Mouse (Mus musculus) megakaryocyte-erythroid progenitor cell, adult 5-6 weeks (primary cell): ENCODE measurements at regions not wholly inside any gene's neighbourhood (a gene's known extent, or its start where the extent isn't known, plus 50 kb on each side); places are given as distances from the start of the nearest gene placed in this dataset.

Source experiments
- ATAC-seq: replicated peaks from 2 replicates; pipeline ENCODE4 v1.8.0; 2016; ENCODE audit warnings: mild to moderate bottlenecking, inconsistent platforms; ENCODE audit not compliant: severe bottlenecking, poor library complexity, low FRiP score, low TSS enrichment

DNA sequence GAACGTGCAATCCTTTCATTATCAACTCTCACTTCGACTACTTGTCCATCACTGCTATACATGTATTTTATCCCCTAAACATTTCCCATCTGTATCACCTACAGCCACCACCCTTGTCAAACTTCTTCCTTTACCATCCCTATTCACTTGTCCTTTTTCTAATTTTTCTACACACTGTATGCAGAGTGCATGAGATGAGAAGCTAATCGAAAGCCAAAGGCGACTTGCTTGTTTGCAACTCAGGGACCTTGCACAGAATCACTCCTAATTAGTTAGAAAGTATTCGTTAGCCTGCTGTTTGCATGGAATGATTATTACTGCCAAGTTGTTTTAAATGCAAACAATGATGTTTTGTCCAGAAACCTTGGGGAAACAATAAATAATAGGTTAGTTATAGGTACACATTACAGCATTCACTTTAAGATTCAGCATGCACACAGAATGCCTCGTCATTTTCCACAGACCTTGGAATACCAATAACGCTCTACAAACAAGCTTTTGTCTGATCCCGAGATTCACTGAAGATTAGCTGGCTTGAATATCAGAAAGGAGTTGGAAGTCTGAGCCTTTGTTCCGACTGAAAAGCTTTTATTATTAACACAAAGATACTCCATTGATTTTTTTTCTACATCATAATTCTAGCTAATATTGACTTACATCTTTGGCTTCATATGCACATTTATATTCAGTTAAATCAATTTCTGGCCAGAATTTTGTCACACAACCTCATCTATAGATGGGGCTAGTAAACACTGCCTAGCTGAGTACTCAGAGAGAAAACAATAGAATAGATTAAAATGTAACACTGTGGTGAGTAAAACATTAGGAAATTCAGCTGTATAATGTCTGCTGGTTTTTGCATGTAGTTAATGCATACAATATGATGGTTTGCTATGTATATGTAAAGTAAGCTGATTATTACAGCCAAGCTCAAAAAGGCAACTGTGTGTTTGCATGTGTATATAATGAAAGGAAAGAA, 130.4 kb upstream of the Cxadr start:
- no peak for ATAC-seq

DNA sequence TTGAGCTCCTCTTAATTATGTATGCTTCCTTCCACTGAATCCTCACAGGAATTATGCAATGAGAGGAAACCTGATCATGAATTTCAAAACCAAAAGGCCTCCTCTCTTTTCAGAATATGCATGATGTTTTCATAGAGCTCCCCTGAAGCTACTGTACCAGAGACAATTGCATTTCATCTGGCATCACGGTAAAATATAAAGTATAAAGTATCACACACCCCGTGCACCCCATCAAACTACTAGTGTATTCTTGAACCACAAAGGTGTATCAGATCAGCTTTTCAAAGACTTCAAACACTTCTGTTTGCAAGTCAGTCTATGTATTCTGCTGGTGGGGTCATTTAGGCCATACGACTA, 144.4 kb upstream of the Cxadr start:
- no peak for ATAC-seq

DNA sequence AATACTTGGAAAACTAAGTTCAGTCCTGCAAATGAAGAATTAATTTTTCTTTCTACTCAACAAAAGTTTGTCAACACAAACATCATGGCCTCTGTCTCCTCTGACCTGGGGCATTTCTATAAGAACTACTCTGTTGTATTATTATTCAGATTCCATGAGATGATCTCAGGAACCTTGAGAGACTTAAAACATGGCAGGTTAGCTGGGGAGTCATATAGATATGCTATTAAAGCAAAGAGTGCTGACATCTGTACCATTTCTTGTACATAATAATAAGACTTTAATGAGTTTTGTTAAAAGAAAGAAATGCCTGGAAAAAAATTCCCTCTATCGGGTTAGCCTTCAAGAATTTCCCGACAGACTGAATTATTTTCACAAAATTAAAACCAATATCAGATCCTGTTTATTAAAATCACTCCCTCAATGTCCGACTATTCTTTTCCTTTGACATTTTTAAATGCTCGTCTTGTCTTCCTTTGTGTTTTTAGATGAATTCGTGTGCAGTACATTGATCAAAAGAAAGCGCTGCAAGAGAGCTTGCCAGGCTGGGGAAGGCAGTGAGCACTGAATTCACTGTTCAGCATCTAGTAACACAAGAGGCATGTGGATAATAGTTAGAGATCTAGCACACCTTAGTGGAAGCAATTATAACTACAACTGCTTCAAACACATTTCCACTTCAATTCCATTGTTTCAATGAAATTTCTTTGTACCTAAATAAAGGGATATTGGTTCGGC, 145.0 kb upstream of the Cxadr start:
- no peak for ATAC-seq

DNA sequence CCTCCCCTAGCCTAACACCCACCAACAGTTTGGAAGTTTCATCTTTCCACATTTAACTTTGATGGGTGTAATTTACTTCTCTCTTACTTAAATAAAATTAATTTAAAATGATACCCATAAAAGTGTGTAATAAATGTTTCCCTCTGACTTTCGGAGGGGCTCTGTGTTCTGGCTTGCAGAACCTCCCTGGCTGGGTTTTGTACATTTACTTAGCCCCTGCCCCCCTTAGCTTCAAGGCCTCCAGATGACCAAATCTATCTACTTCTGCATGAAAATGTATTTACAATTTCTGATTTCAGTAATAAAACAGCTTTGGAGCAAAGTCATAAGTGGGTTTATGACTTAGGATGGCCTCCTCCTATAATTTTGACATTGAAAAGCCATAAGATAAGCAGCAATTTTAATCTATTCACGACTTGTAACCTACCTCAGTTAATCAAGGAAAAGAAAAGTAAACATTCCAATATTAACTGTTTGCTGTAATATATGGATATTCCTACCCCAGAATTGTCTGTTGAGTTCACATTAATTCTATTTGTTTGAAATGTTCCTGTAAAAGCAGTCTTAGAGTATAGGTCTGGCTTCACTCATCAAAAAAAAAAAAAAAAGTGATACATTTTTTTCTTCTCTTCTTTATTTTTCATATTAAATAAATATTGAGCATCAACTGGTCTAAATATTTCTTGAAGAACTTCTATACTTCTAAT, 147.2 kb upstream of the Cxadr start:
- no peak for ATAC-seq

DNA sequence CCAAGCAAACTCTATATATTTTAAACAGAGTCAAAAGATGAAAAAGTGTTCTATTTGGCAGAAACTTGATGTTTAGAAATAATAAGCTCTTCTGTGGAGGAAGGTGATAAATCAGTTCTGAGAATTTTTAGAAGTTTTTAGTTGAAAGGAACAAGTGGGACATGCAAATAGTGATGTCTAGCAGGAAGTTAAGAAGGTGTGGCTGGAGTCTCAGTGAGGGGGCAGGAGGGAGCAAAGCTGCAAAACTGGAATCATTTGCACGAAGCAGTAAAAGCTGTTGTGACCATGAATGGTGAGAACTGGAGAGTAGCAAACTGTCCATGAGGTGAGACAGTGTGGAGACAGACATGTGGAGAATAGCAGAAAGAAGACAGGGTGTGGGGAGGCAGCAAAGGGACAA, 157.1 kb upstream of the Cxadr start:
- ATAC-seq, result no peak

DNA sequence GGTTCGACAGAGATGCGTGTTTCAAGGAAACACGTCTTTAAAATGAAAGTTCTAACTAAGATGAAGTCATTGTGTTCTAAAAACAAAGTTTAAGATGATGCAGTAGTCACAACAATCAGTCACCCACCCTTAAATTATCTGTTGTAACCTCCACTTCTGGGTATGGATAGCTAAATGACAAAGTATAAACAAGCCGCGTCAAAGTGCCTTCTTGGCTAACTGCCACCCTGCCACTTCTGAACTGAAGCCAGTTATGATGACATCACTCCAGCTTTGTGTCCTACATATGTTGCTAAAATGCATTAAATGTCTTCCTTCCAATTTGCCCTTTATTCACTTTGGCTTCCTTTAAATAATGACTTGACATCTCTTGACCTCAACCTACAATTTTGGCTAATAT, 165.8 kb upstream of the Cxadr start:
- no peak for ATAC-seq

DNA sequence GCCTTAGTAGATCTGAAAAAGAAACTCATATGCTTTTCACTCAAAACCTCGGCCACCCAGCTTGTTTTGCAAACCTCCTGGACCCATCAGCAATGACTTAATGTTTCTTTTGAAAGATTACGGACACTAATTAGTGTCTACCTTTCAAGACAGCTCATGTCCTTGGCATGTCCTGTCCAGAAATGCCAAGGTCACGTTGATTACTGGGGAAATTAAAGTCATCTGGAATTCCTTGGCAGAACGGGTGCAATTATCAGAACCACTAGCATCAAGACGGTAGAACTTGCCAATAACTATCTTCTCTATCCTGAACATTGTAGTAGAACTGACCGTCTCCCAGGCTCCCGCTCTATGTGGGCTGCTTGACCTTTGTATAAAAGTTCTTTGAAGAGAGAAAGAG, 166.8 kb upstream of the Cxadr start:
- no peak for ATAC-seq

DNA sequence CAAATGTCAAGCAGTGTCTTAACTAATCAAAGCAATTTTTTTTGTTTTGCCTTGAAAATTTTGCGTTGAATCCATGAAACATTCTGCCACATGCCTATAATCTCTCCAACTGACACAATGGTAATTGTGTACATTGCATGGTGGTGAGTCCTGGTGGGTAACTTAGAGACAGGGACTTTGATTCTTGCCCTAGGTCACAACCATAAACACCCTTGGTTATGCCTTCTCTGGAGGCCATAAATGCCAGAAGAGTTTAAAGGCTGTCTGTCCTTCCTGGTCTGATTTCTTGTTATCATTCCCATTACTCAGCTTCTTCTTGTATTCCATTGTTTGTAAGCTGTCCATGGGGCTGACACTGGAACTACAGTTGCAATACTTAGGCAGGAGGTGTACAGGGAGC, 179.6 kb upstream of the Cxadr start:
- ATAC-seq, result no peak

DNA sequence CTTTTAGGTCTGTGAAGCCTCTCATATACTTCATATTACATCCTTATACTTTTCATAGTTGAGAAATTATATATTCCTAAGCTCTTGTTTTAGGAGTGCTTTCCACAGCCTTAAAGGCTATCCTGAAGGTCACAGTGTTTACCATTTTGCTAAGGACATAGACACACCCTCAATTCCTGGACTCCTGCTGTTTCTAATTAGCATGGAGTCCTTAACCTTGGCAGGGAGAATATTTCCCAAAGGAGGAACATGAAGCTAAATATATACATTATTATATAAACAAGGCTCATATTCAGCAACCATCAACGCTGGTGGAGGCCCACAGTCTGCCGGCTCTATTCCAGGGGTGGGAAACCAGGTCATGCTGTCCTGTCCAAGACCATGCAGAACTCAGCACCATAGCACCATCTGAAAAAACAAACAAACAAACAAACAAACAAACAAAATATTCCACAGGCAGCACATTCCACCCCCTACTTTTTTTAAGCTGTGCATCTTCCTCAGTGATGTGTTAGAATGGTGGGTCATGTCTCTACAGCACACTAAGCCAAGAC, 180.9 kb upstream of the Cxadr start:
- ATAC-seq, result no peak

DNA sequence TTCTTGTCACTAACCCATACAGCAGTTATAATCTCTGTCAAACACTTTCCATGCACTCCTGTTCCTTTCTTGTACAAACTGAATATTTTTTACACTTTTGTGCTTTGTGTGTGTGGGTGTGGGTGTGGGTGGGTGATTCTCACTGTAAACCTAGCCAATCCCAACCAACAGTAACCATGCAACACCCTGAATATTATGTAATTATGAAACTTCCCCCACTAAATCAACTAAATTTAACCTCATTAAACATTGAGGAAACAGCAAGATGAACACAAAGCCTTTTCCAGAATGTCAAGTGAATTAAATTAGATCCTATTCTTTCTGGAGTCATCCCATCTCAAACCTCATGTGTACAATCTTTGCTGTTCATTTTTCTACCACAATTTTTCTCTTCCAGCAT, 197.0 kb upstream of the Cxadr start:
- no peak for ATAC-seq

DNA sequence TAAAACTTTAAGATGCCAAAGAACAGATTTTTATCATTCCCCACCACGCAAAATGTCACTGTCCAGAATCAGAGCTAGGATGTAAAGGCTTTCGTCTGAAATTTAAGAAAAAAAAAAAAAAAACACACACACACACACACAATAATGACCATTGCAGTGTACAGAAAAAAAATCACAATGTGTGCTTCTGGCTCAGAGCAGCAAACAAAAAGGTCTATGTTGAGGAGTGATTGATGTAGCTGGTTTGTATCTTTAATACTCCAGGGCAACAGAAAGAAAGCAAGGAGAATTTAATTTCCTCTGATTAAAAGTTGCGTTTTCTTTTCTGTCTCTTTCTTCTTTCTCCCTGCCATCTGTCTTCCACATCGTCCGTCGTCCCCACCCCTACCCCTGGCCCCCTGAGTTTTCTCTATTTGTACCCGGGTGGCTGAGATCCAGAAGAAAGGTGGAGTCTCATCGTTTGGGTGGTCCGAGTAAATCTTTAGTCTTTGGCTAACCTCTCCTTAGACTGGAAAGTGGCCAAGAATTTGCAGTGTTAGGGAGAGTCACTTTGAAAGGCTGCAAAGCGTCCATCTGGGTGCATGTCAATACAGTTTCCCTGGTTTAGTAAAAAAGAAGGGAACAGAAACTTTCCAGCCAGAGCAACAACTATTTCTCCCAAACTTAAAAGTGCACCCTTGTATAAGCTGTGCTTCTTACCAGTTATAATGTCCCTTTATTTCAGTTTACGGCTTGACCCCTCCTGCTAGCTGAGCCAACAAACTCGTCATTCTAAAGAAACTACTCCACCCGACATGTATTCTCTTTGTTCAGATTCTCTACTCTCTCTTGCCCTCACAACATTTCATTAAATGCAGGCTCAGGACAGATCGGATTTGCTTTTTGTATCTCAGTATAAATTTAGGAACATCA, 199.6 kb upstream of the Cxadr start:
- ATAC-seq, result no peak

DNA sequence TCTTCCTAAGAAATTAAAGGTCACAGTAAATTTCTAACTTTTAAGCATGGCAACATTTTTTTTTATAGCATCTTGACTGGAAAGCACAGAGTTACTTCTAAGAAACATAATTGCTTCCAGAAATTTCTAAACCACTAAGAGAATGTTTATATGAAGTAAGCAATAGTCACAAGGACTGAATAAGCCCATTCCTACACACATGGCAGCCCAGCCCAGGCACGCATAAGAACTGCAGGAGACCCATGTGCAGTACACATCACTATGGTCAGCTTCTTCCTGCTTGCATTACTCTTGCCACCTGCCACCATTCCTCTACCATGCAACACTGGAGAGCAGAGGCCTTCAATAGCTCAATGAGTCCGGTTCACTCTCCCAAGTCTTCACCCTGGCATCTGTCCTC, 201.4 kb upstream of the Cxadr start:
- no peak for ATAC-seq

DNA sequence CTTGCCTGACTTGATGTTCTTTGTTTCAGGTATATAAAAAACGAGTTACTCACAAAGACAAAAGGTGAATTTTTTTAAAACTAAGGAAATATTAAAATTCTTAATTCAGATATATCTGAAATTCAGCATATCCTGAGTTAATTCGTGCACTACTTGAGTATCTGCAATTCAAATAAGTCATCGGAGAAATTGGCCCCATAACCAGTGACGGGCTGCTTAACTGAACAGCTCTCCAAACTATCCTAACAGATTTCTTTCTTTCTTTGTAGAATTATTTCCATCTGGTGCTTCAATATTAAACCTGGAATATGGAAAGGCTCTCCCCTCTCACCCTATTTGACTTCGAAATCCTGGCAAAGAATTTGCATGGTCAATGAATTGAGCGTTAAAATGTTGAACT, 202.2 kb upstream of the Cxadr start:
- no peak for ATAC-seq

DNA sequence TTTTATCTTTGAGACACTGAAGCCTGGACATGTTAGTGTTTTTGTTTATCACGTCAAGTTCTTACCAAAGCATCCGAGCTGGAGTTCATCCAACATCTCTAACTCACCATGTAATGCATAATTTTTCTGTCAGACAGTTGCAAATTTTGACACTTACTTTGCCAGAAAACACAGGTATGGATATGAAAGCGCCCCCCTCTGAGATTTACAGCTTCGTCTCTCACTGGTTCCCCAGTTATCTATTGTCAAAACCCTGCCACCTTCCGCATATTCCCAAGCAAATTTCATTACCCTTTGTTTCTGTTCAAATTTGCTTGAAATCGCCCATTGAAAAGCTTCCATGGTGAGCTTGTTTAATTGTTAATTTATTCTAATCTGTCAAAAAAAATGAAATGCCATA, 202.7 kb upstream of the Cxadr start:
- ATAC-seq, result no peak

DNA sequence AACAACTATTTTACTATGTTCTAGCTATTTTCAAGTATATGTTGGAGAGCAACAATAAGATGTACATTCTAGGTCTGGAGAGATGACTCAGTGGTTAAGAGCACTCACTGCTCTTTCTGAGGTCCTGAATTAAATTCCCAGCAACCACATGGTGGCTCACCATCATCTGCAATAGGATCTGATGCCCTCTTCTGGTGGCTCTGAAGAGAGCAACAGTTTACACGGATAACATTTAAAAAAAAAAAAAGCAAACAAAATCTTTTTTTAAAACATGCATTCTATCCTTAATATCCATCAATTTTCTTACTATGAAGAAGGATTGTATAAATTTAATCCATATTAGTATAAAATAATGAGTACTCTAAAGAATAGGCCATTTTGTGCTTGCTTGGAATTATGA, 204.7 kb upstream of the Cxadr start:
- no peak for ATAC-seq

DNA sequence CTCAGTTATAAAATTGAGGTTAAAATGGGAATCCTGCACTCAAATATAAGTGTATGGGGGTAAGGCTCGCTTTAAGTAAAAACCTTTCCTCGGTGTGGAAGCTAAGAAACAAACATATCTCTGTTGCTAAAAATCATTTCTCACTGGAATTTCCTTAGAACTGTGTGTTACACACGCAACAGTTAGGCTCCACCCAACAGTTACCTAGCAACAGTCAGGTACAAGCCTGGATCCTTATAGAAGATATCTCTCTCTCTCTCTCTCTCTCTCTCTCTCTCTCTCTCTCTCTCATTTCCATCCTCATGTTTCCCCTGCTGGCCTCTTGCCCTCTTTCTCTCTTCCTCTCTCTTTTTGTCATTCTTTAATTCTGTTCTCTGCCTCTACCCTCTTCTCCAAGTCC, 211.1 kb upstream of the Cxadr start:
- no peak for ATAC-seq

DNA sequence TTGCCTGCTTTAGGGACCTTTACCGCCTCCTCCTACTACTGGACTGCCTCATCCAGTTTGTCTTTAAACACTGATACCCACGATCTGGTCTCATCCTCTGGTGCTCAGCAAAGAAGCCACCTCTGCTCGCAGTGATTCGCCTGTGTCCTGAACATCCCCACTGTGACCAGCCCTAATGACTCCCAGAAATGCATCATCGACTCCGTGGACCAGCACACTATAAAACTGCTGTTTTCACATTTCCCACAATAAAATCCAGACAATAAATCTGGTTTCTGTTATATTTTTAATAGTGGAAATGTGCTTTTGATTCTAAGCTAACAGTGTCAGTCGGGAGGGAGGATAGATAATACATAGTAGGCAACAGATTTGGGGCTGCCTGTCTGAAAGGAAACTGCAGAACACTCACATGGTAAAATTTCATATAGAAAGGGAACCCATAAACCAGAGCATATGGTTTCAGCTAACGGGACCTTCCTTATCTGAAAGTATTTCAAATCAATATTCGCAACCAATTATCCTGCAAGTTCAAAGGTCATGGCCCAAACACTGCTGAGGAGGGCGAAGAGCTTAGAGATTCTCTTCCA, 233.7 kb upstream of the Cxadr start:
- ATAC-seq, result no peak

DNA sequence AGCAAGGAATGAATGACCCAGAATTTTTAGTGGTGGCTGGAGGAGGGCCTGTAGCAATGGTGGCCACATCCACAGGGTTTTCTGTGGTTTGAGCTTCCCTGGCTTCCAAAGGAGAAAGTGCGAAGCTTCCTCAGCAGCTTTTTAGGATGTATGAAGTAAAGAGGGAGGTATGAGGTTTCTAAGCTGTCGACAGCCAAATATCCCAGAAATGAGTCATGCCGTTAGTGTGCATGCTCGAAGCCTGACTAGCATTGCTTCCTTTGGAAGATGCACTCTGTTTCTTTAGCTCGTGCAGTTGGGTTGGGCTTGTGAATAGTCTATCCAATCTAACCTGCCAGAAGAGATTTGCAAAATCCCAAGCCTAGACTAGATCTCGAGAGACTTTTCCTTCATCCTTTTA, 240.8 kb upstream of the Cxadr start:
- no peak for ATAC-seq

DNA sequence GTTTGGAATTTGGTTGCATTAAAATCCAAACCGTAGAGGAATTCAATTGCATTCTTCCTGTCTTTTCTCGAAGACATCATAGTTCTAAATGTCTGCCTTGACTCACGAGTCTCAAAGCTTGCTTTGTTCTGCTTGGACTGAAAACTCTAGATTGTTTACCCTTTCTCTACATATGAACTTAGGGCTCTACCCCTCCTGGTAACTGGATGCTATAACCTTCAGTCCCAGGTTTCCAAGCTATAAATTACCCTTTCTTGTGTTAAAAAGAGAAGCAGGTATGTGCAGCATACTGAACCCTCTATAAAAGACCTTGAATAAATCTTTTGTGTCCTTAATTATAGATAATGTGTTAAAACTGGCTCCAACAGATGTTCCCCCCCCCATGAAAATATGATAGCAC, 243.7 kb upstream of the Cxadr start:
- ATAC-seq, result no peak
